Mouse (Mus musculus) testis, adult 2 months (tissue): Measurements from ENCODE around the gene Psg16.

ENCODE experiments used
- CTCF ChIP-seq: fragments of 200-500 bp; IDR thresholded peaks from 2 replicates; pipeline ENCODE4 v1.5.1; 2012; ENCODE audit warnings: low read depth, mild to moderate bottlenecking, inconsistent platforms, low read length, moderate library complexity; ENCODE audit not compliant: control insufficient read depth, insufficient read depth, insufficient replicate concordance
- POLR2A ChIP-seq: fragments of 200-500 bp; IDR thresholded peaks from 2 replicates; pipeline ENCODE4 v1.6.1; 2012; ENCODE audit warnings: low read depth, mild to moderate bottlenecking, inconsistent platforms, low read length, moderate library complexity; ENCODE audit not compliant: control insufficient read depth

- TF ChIP-seq POLR2A: no peak
- TF ChIP-seq CTCF: no peak
Measured at GRCm38 (mm10) chr7:17047041-17047682, 26.7 kb upstream of the Psg16 start.
